10 mouse cellular contexts compared by ENCODE assay signal in genomic region chr12:104638156-104638555, GRCm38 (mm10).
DNase-seq lines count a peak whose midpoint lies in the region; ATAC-seq lines count a peak whose summit lies in the region.
"Had no signal": no experiment of that assay in that cellular context is flagged by ENCODE, and none has a peak within 500 bp of the region (broad histone marks: within the 10 kb centered on the region; RNA-seq: fewer than 3 reads in every experiment).

No protein-coding gene starts in this region.

- H3K9me3 ChIP-seq in midbrain, embryonic 11.5 days (ENCODE audit: control insufficient read depth, low read length), result no peaks in the 10 kb centered on the region
- H3K9me3 ChIP-seq in midbrain, embryonic 10.5 days (replicated peaks), result no peaks in the 10 kb centered on the region
- H3K9me3 ChIP-seq in hindbrain, embryonic 13.5 days, result no peaks in the 10 kb centered on the region
- peaks cover 6% of the 10 kb centered on the region; the same call in 1 of the 2 replicates for H3K9me3 ChIP-seq in limb, embryonic 12.5 days
- H3K9me3 ChIP-seq in neural tube, embryonic 15.5 days (replicated peaks), result peaks cover 3% of the 10 kb centered on the region; the same call in 1 of the 2 replicates
- H3K9me3 ChIP-seq: embryonic facial prominence, embryonic 12.5 days had no signal

- no peak overlapping the region for H3K9ac ChIP-seq in midbrain, embryonic 11.5 days (ENCODE audit: low read length)
- no peak overlapping the region for H3K9ac ChIP-seq in hindbrain, embryonic 13.5 days
- no peak overlapping the region for H3K9ac ChIP-seq in limb, embryonic 12.5 days (replicated peaks)
- H3K9ac ChIP-seq in neural tube, embryonic 15.5 days (replicated peaks), result no peak overlapping the region
- H3K9ac ChIP-seq: embryonic facial prominence, embryonic 12.5 days had no signal

- no peaks in the 10 kb centered on the region for H3K36me3 ChIP-seq in midbrain, embryonic 11.5 days (ENCODE audit: control insufficient read depth, insufficient read depth, low read length)
- H3K36me3 ChIP-seq in midbrain, embryonic 10.5 days, result no peaks in the 10 kb centered on the region
- H3K36me3 ChIP-seq in hindbrain, embryonic 13.5 days, result no peaks in the 10 kb centered on the region
- no peaks in the 10 kb centered on the region for H3K36me3 ChIP-seq in limb, embryonic 12.5 days
- no peaks in the 10 kb centered on the region for H3K36me3 ChIP-seq in neural tube, embryonic 15.5 days
- H3K36me3 ChIP-seq: embryonic facial prominence, embryonic 12.5 days had no signal

- H3K4me1 ChIP-seq in midbrain, embryonic 11.5 days (ENCODE audit: control insufficient read depth, insufficient read depth, low read length), result peaks cover 10% of the 10 kb centered on the region; the same call in 1 of the 2 replicates
- peaks cover 17% of the 10 kb centered on the region for H3K4me1 ChIP-seq in midbrain, embryonic 10.5 days
- peaks cover 28% of the 10 kb centered on the region for H3K4me1 ChIP-seq in hindbrain, embryonic 13.5 days (replicated peaks)
- peaks cover 46% of the 10 kb centered on the region for H3K4me1 ChIP-seq in limb, embryonic 12.5 days (replicated peaks)
- peaks cover 24% of the 10 kb centered on the region for H3K4me1 ChIP-seq in neural tube, embryonic 15.5 days

- H3K27ac ChIP-seq in midbrain, embryonic 11.5 days (ENCODE audit: low read depth, low read length), result no peak overlapping the region
- no peak overlapping the region for H3K27ac ChIP-seq in midbrain, embryonic 10.5 days (replicated peaks)
- no peak overlapping the region for H3K27ac ChIP-seq in hindbrain, embryonic 13.5 days
- H3K27ac ChIP-seq in limb, embryonic 12.5 days, result no peak overlapping the region
- H3K27ac ChIP-seq in neural tube, embryonic 15.5 days (replicated peaks), result no peak overlapping the region

- 49% methylated on average over 8 of the region's 8 CpGs for whole genome bisulfite sequencing in midbrain, embryonic 11.5 days
- WGBS in midbrain, embryonic 10.5 days, result 60% methylated on average over 8 of the region's 8 CpGs
- 30% methylated on average over 8 of the region's 8 CpGs for whole genome bisulfite sequencing in hindbrain, embryonic 13.5 days
- WGBS in limb, embryonic 12.5 days, result 20% methylated on average over 8 of the region's 8 CpGs
- 27% methylated on average over 8 of the region's 8 CpGs for whole genome bisulfite sequencing in neural tube, embryonic 15.5 days

- peaks cover 12% of the 10 kb centered on the region for H3K27me3 ChIP-seq in midbrain, embryonic 11.5 days (ENCODE audit: control insufficient read depth, insufficient read depth, low read length)
- H3K27me3 ChIP-seq in midbrain, embryonic 10.5 days (ENCODE audit: low read depth, poor library complexity, severe bottlenecking), result peaks cover 45% of the 10 kb centered on the region
- peaks cover 16% of the 10 kb centered on the region for H3K27me3 ChIP-seq in hindbrain, embryonic 13.5 days
- H3K27me3 ChIP-seq in limb, embryonic 12.5 days, result peaks cover 59% of the 10 kb centered on the region
- peaks cover 4% of the 10 kb centered on the region; the same call in 1 of the 2 replicates for H3K27me3 ChIP-seq in neural tube, embryonic 15.5 days (replicated peaks)
- H3K27me3 ChIP-seq: embryonic facial prominence, embryonic 12.5 days had no signal

- no peak overlapping the region for H3K4me2 ChIP-seq in midbrain, embryonic 11.5 days
- H3K4me2 ChIP-seq in hindbrain, embryonic 13.5 days, result peak overlapping the region; percentile 43
- peak overlapping the region; percentile 42 for H3K4me2 ChIP-seq in limb, embryonic 12.5 days
- H3K4me2 ChIP-seq in neural tube, embryonic 15.5 days, result peak overlapping the region; percentile 35

- ATAC-seq in midbrain, embryonic 11.5 days (ENCODE audit: low FRiP score), result peak; percentile 28; the same call in 1 of the 2 replicates
- ATAC-seq in hindbrain, embryonic 13.5 days (ENCODE audit: low FRiP score), result peak; percentile 18; the same call in 1 of the 2 replicates
- no peak for ATAC-seq in limb, embryonic 12.5 days (ENCODE audit: insufficient number of reproducible peaks, insufficient read depth, low FRiP score, low TSS enrichment, low read depth)
- ATAC-seq in neural tube, embryonic 15.5 days (ENCODE audit: low FRiP score), result no peak

- no peak overlapping the region for H3K4me3 ChIP-seq in midbrain, embryonic 11.5 days (ENCODE audit: low read depth, low read length)
- H3K4me3 ChIP-seq in midbrain, embryonic 10.5 days, result no peak overlapping the region
- H3K4me3 ChIP-seq in hindbrain, embryonic 13.5 days, result no peak overlapping the region
- H3K4me3 ChIP-seq in limb, embryonic 12.5 days (replicated peaks), result no peak overlapping the region
- no peak overlapping the region for H3K4me3 ChIP-seq in neural tube, embryonic 15.5 days (replicated peaks)
- H3K4me3 ChIP-seq: embryonic facial prominence, embryonic 12.5 days had no signal

- peak; percentile 82 for DNase-seq in midbrain, embryonic 11.5 days (ENCODE audit: low spot score, missing footprints)
- no peak for DNase-seq in midbrain, embryonic 10.5 days (ENCODE audit: low spot score)
- no peak for DNase-seq in left cerebral cortex, adult 11 months (ENCODE audit: low spot score)
- no peak for DNase-seq in retina, embryonic 14.5 days (ENCODE audit: low spot score)
- DNase-seq: gastrocnemius, postnatal 25 days; spleen, adult 18-20 months had no signal

Comparison
In these comparisons a context has a peak if more than half of its experiments do, and no peak if none do; other contexts are left out.
1. ATAC-seq: peak in midbrain, embryonic 11.5 days (single experiment) and hindbrain, embryonic 13.5 days (single experiment); none in limb, embryonic 12.5 days (single experiment) and neural tube, embryonic 15.5 days (single experiment).